Mouse (Mus musculus) intestine, embryonic 14.5 days (tissue): ENCODE results near the gene Pkp2. TPM values are rescaled to one million over a fixed set of nuclear protein-coding genes. Genes with fewer than 3 reads are reported as not detected.

Experiments used
- ATAC-seq: fragments of 200-750 bp; cut with Nextera tagmentation; replicated peaks from 2 replicates; pipeline ENCODE4 v1.8.0; 2017; ENCODE audit warnings: low read depth, moderate number of reproducible peaks, moderate TSS enrichment, moderate library complexity; ENCODE audit not compliant: low FRiP score, low TSS enrichment
- DNase-seq: peaks from one replicate; pipeline ENCODE4 v3.0.0-alpha.2; 2018; ENCODE audit warnings: low spot score
- H3K27ac ChIP-seq: fragments of 300-500 bp; sonication (generic); 2 replicates; pipeline ENCODE4 v1.5.1; 2014; ENCODE audit warnings: low read depth, mild to moderate bottlenecking, control low read depth
- H3K27me3 ChIP-seq: fragments of 300-500 bp; sonication (generic); replicated peaks from 2 replicates; pipeline ENCODE4 v1.6.1; 2014; ENCODE audit warnings: low read length, control low read depth; ENCODE audit not compliant: control insufficient read depth, insufficient read depth
- H3K36me3 ChIP-seq: fragments of 300-500 bp; sonication (generic); 2 replicates; pipeline ENCODE4 v1.6.1; 2014; ENCODE audit warnings: low read length, control low read depth; ENCODE audit not compliant: control insufficient read depth, insufficient read depth
- H3K4me1 ChIP-seq: fragments of 300-500 bp; sonication (generic); replicated peaks from 2 replicates; pipeline ENCODE4 v1.6.1; 2014; ENCODE audit warnings: low read length, control low read depth, mixed read lengths; ENCODE audit not compliant: control insufficient read depth, insufficient read depth
- H3K4me2 ChIP-seq: fragments of 300-500 bp; sonication (generic); 2 replicates; pipeline ENCODE4 v1.6.1; 2014; ENCODE audit warnings: low read length
- H3K4me3 ChIP-seq: fragments of 300-500 bp; sonication (generic); 2 replicates; pipeline ENCODE4 v1.5.1; 2014; ENCODE audit warnings: low read depth, low read length, control low read depth, mixed read lengths
- H3K9ac ChIP-seq: fragments of 300-500 bp; sonication (generic); 2 replicates; pipeline ENCODE4 v1.6.1; 2014; ENCODE audit warnings: mild to moderate bottlenecking, low read length
- H3K9me3 ChIP-seq: fragments of 300-500 bp; sonication (generic); 2 replicates; pipeline ENCODE4 v1.6.1; 2016; ENCODE audit warnings: low read length, control low read depth; ENCODE audit not compliant: control insufficient read depth
- WGBS: fragments of 180-500 bp; shearing (Covaris S2); extraction: QIAGEN DNeasy Blood & Tissue Kit; methylation state at CpG from one replicate; pipeline ENCODE4 v1.1.7; 2014; 5-methylcytosine and 5-hydroxymethylcytosine counted together
- polyA plus RNA-seq: library from polyadenylated mRNA; unstranded; fragments of >200 nt; fragmentation: Nextera tagmentation; extraction: Ambion mirVana; gene quantifications from 2 replicates; pipeline ENCODE4 v1.2.1, GENCODE M21; 2014

Pkp2 gene
- polyA plus RNA-seq, 1 experiment from 2014 or later, result 23.5 TPM

- DNase-seq, result no peak
- no peak overlapping the region for H3K4me3 ChIP-seq
- no peak overlapping the region for H3K27ac ChIP-seq
- no peak for ATAC-seq
- H3K4me2 ChIP-seq, result no peak overlapping the region
- H3K27me3 ChIP-seq, result no peaks in the 10 kb centered on the region
- H3K36me3 ChIP-seq, result no peaks in the 10 kb centered on the region
- no peaks in the 10 kb centered on the region for H3K9me3 ChIP-seq
- no peak overlapping the region for H3K9ac ChIP-seq
- 53% methylated on average over 2 of the region's 2 CpGs for WGBS
- no peaks in the 10 kb centered on the region for H3K4me1 ChIP-seq
Measured at GRCm38 (mm10) chr16:16250470-16250869, 37.4 kb downstream of the Pkp2 start.

GRCm38 (mm10) chr16:16253326-16254074, 40.4 kb downstream of the Pkp2 start:
- Histone ChIP-seq H3K4me2 (no peak overlapping the region), H3K27ac (no peak overlapping the region)
- no peak for ATAC-seq

GRCm38 (mm10) chr16:16255217-16255616, 42.1 kb downstream of the Pkp2 start:
- Histone ChIP-seq H3K4me2 (no peak overlapping the region), H3K27me3 (no peaks in the 10 kb centered on the region), H3K4me3 (no peak overlapping the region), H3K27ac (no peak overlapping the region), H3K4me1 (no peaks in the 10 kb centered on the region), H3K36me3 (no peaks in the 10 kb centered on the region), H3K9ac (no peak overlapping the region), H3K9me3 (no peaks in the 10 kb centered on the region)
- WGBS, result 51% methylated on average over 1 of the region's 1 CpGs
- ATAC-seq (no peak), DNase-seq (no peak)

More at GRCm38 (mm10) chr16:16253326-16254074, 40.4 kb downstream of the Pkp2 start:
- Histone ChIP-seq H3K4me1 (no peaks in the 10 kb centered on the region), H3K4me3 (no peak overlapping the region), H3K9me3 (no peaks in the 10 kb centered on the region), H3K9ac (no peak overlapping the region), H3K27me3 (no peaks in the 10 kb centered on the region), H3K36me3 (no peaks in the 10 kb centered on the region)
- no peak for DNase-seq
- WGBS, result 33% methylated on average over 4 of the region's 4 CpGs

- Histone ChIP-seq H3K4me1 (no peaks in the 10 kb centered on the region), H3K9me3 (no peaks in the 10 kb centered on the region), H3K27me3 (no peaks in the 10 kb centered on the region), H3K9ac (no peak overlapping the region), H3K4me2 (no peak overlapping the region), H3K36me3 (no peaks in the 10 kb centered on the region), H3K27ac (no peak overlapping the region), H3K4me3 (no peak overlapping the region)
- DNase-seq (no peak), ATAC-seq (no peak)
- WGBS, result 51% methylated on average over 7 of the region's 7 CpGs
Measured at GRCm38 (mm10) chr16:16255874-16256273, 42.8 kb downstream of the Pkp2 start.

- Histone ChIP-seq H3K4me1 (no peaks in the 10 kb centered on the region), H3K9ac (no peak overlapping the region), H3K4me2 (no peak overlapping the region), H3K4me3 (no peak overlapping the region), H3K27ac (no peak overlapping the region), H3K36me3 (no peaks in the 10 kb centered on the region), H3K27me3 (no peaks in the 10 kb centered on the region), H3K9me3 (no peaks in the 10 kb centered on the region)
- DNase-seq, result no peak
- ATAC-seq, result no peak
- WGBS, result 24% methylated on average over 1 of the region's 1 CpGs
Measured at GRCm38 (mm10) chr16:16256672-16257071, 43.6 kb downstream of the Pkp2 start.

GRCm38 (mm10) chr16:16260882-16261281, 47.8 kb downstream of the Pkp2 start:
- WGBS, result 89% methylated on average over 5 of the region's 5 CpGs
- ATAC-seq, result no peak
- H3K27me3 ChIP-seq, result no peaks in the 10 kb centered on the region
- H3K4me1 ChIP-seq, result no peaks in the 10 kb centered on the region
- H3K9me3 ChIP-seq, result no peaks in the 10 kb centered on the region
- no peak overlapping the region for H3K9ac ChIP-seq
- no peaks in the 10 kb centered on the region for H3K36me3 ChIP-seq
- H3K27ac ChIP-seq, result no peak overlapping the region
- DNase-seq, result no peak
- H3K4me2 ChIP-seq, result no peak overlapping the region
- no peak overlapping the region for H3K4me3 ChIP-seq

GRCm38 (mm10) chr16:16261481-16261880, 48.4 kb downstream of the Pkp2 start:
- Histone ChIP-seq H3K27me3 (no peaks in the 10 kb centered on the region), H3K4me3 (no peak overlapping the region), H3K36me3 (no peaks in the 10 kb centered on the region), H3K9me3 (no peaks in the 10 kb centered on the region), H3K27ac (no peak overlapping the region), H3K4me1 (no peaks in the 10 kb centered on the region), H3K9ac (no peak overlapping the region), H3K4me2 (no peak overlapping the region)
- DNase-seq (no peak), ATAC-seq (no peak)
- WGBS, result 82% methylated on average over 6 of the region's 6 CpGs

GRCm38 (mm10) chr16:16262436-16262835, 49.3 kb downstream of the Pkp2 start:
- DNase-seq, result no peak
- no peak for ATAC-seq
- 97% methylated on average over 3 of the region's 3 CpGs for WGBS

GRCm38 (mm10) chr16:16272978-16273377, 59.9 kb downstream of the Pkp2 start:
- ATAC-seq, result no peak
- Histone ChIP-seq H3K4me2 (no peak overlapping the region), H3K9ac (no peak overlapping the region), H3K27me3 (no peaks in the 10 kb centered on the region), H3K27ac (no peak overlapping the region), H3K36me3 (0 out of 2 replicates have a peak, but pooled peaks cover 2% of the 10 kb centered on the region), H3K4me1 (no peaks in the 10 kb centered on the region), H3K4me3 (no peak overlapping the region), H3K9me3 (no peaks in the 10 kb centered on the region)
- WGBS, result 59% methylated on average over 3 of the region's 3 CpGs
- DNase-seq, result no peak

More at GRCm38 (mm10) chr16:16262436-16262835, 49.3 kb downstream of the Pkp2 start:
- Histone ChIP-seq H3K9me3 (no peaks in the 10 kb centered on the region), H3K36me3 (no peaks in the 10 kb centered on the region), H3K9ac (no peak overlapping the region), H3K4me1 (no peaks in the 10 kb centered on the region), H3K4me2 (no peak overlapping the region), H3K4me3 (no peak overlapping the region), H3K27me3 (no peaks in the 10 kb centered on the region), H3K27ac (no peak overlapping the region)
